Mouse (Mus musculus) liver, postnatal 0 days (tissue): ENCODE results near the gene Cyp4f17.
"Not testable (repeated sequence)": the region's sequence is repeated elsewhere in the genome, so short reads cannot be mapped to it uniquely, and the experiment has no call there.

Source experiments
- CTCF ChIP-seq: sonication (generic); IDR thresholded peaks from 2 replicates; pipeline ENCODE4 v1.5.1; 2016; ENCODE audit warnings: antibody characterized with exemption, low read depth
- EP300 ChIP-seq: IDR thresholded peaks from 2 replicates; pipeline ENCODE4 v1.6.1; 2016; ENCODE audit warnings: antibody characterized with exemption, low read depth, mild to moderate bottlenecking

DNA sequence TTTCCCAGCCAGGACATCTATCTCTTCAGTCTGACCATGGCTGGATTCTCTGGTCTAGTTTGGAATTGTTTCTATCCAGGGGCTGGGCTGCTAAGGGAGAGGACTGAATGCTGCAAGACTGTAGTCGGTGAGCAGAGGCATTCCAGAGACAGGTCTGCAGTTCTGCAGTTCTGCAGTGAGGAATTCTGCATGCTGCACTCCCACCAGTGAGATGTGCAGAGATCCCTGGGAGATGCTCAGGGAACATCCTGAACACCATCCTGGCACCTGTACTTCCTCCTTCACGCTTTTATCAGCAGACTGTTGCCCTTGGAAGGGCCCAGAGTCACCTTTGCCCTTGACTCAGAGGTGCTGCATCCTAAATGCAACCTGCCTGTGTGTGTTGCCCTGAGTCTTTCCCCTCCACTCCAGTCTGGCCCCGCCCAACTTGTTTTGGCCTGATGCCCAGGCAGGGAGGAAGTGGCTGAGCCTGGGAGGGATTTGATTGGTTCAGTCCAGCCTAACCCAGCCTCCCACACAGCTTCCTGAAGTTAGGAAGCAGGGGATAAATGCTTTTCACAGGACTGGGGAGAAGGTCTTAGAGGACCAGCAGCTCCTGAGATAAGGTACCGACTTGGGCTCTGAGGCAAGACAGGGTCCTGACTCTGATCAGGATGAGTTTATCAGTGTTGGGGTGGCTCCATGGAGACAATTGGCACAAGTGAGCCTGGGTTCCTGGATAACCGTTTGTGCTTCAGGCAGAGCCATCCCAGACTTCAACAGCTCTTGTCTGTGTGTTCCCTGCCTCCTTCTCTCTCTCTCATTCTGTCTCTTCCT is 30.4 kb downstream of the Cyp4f17 start, which contains the start of gene Cyp4f16:
- TF ChIP-seq CTCF, EP300: not testable (repeated sequence)
